Mouse (Mus musculus) right cerebral cortex, postnatal 4 days (tissue): ENCODE measurements around the gene Tbc1d8.

Experiments used
- DNase-seq: peaks from one replicate; pipeline ENCODE4 v3.0.0-alpha.2; 2022

Tbc1d8 gene

DNA sequence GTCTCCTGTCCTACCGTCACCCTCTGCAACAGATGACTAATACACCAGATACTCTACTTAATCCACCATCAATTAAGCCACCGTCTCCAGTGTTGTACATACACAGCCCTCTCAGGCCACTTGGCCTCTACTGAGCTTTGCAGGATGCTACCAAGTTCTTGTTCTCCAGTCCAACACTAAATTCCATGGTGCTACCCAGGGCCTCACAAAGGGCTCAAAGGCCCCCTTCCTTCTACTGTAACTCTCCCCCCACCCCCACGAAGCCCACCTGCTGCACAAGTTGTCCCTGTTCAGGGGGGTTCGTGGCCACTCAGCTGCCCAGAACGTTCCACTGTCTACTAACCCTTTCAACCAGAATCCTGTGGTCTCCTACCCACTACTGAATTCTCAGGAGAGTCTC, 1.5 kb downstream of the Tbc1d8 start:
- no peak for DNase-seq

DNA sequence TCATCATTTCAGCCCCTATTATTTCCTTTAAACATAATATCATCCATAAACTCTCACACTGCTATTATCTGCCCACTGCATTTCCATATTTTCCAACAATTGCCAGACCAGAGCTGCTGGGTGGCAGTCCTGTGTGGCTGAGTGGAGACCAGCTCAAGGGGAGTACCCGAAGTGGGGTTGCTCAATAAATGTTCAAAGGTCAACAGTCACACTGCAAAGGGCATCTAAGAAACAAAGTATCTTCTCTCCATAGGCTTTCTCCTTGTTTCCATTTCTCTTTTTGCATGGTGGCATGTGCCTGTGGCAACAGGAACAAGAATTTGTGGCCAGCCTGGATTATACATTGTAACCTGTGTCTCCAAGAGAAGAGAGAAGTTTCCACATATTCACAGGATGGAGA, 2.2 kb downstream of the Tbc1d8 start:
- DNase-seq = no peak

DNA sequence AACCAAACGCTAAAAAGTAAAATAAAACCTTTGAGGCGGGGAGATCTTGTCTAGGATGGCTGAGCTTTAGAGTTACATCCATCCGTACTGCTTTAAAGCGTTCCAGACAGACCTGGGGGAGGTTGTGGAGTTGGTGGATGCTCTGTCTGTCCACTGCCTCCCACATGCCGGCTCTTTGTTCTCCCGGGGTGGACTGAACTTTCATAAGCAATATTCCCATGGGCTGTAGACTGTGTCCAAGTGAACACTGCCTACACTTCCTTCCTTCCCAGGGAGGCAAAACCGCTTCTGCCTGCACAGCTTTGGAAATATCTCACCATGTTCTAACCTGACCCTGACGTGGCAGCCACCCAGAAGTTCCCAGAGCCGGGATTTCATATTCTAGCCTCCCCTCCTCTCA, 4.0 kb downstream of the Tbc1d8 start:
- DNase-seq = no peak

DNA sequence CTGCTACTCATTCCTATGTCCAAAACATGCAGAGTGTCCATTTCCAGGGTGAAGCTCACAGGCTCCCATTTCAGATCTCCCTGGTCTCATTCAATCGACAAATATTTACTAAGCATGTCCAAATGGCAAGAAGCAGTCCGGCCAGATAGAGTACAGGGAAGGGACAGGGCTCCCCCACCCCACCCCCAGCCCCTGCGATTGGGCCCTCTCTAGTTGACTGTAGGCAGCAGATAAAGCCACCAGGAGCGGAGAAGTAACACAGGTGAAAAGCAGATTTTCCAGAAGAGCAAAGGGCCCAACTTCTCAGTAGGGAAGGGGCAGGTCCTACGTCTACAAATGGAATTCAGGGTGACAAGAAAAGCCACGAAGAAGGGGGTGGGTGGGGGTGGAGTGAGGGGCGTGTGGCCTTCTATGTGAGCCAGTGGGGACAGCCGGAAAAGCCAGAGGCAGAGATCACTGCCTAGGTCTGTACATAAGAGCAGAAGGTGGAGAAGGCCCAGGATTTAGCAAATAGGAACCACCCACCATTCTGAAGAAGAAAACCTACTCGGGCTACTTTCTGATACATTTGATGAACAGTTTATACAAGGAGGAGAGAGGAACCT, 7.2 kb downstream of the Tbc1d8 start:
- DNase-seq = no peak

DNA sequence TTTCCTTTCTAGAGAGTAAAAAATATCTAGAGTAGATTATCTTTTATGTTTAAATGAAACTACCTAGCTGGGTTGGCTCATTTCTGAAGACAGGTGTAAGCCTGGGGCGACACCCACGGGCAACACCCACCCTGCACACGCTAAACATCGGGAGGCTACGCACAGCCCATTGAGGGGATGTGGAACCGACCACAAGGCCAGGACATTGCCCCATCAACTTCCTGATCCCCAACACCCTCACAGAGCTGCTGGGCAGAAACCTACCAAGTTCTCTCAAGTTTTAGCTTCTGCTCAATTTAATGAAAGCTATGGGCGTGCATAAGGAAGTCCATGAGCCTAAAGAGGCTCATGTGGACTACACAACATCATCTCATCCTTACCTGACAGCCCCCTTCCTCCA, 9.6 kb downstream of the Tbc1d8 start:
- DNase-seq = no peak

DNA sequence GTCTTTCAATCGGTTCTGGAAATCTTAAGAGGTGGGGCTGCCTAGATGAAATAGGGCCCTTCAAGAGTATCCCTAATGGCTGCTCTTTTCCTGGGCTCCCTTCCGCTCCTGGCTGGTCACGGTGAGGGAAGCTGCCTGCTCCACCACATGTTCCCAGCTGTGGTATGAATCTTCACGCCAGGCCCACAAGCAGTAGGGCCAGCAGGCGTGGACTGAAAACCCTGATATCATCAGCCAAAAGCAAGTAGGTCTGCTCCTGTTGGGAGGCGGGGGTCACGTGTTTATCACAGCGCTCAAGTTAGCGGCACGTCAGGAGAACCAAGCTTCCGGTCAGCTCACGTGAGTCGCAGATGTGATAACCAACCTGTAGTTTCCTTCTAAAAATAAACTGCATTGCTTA, 12.0 kb downstream of the Tbc1d8 start:
- no peak for DNase-seq

DNA sequence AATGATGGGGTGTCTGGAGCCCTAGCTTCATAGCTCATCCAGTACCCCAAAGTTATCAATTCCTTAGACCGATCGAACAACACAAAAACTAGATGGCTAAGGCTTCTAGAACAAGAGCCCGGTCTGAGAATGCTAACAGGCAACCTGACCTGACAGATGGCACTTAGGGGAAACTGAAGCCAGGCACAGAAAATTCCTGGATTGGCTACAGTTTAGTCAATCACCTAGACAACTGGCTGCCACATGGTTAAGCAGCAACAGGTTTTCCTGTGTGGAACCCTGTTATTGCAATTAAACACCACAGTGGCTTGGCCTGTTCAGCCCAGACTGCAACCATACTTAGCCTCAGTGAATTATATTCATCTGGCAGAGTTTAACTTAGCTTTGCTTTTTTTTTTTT, 13.8 kb downstream of the Tbc1d8 start:
- no peak for DNase-seq

DNA sequence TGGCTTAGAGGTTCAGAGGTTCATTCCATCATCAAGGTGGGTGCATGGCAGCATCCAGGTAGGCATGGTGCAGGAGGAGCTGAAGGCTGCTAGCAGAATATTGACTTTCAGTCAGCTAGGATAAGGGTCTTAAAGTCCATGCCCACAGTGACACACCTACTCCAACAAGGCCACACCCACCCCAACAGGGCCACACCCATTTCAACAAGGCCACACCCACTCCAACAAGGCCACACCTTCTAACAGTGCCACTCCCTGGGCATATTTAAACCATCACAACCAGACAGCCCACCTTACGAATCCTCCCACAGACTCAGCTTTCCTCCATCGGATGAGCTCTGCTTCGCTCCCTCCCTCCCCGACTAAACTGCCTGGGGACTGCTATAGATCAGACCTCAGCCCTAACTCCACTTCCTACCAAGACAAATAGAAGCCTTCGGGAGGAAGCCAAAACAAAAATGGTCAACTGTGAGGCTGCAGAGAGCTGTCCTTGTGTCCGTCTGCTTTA, 15.6 kb downstream of the Tbc1d8 start:
- DNase-seq = no peak

DNA sequence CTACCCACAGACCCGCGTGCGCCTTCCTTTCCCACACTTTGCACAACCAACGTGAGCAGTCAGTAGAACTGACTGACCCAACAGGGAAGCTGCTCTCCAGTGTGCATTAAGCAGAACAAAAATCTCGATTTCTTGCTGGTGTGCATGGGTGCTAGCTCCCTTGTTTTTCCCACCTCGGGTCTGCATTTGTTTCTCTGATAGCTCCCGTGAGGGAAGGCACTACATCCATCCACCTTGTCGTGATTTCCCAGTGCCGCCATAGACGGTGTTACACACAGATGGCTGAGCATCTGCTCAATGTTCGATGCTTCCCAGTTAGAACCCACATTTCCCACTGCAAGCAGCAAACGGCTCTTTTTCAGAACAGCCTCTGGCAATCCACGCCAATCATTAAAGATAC, 16.5 kb downstream of the Tbc1d8 start:
- DNase-seq = no peak

DNA sequence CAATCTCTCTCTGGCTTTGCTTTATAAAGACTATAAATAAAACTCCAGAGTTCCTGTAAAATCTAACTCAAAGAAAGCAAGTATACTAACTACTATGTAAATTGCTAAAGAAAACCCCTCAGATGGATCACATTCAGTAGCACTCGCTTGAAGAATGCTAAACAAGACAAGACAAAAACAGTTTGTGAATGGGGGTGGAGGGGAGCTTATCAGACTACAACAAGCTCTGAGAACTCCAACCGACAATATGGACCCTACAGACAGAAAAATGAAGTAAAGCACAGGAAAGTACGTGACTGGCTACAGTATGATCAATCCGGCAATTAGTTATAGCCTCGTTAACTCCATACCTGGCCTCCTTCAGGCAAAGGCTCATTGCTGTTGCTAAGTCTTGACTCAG, 18.1 kb downstream of the Tbc1d8 start:
- DNase-seq = no peak

DNA sequence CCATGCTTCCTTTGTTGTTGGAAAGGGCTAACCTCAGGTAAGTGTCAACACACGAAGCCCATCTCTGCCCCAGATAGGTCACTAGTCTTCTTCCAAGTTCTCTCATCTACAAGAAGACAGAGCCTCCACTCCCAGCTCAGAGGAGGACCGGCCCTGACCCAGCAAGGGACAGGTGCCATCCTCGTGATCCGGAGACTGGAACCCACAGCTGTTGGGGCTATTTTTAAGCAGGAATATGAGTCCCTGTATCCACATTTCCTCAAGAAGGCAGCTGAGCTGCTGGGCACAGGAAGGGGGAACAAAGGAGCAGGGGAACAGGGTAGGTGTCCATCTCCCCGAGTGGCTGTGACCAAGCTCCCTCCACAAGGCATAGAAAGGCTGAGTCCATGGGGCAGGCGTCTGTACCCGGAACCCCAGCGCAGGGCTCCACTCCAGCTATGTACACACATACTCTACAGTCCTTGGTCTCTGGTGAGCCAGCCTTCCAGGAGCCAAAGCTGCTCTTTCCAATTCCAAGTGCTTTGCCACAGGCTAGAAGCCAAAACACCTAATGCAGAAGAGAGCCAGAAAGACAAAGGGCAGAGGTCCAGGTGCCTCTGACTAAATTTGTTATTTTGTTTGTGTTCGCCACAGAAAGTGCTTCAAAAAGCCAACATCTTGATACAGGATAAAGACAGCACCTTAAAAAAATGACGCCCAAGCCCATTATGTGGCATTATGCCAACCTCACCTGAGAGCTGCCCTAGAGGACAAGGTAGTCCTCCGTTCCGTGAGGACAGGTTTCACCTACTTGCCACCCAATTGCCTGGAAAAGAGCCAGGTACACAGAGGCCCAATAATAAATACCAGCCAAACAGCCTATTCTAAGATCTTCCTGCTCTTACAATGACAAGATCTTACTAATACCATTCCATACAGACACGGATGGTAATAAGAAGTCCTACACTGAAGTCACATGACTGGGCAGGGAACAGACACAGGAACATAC, 20.4 kb downstream of the Tbc1d8 start:
- DNase-seq = no peak

DNA sequence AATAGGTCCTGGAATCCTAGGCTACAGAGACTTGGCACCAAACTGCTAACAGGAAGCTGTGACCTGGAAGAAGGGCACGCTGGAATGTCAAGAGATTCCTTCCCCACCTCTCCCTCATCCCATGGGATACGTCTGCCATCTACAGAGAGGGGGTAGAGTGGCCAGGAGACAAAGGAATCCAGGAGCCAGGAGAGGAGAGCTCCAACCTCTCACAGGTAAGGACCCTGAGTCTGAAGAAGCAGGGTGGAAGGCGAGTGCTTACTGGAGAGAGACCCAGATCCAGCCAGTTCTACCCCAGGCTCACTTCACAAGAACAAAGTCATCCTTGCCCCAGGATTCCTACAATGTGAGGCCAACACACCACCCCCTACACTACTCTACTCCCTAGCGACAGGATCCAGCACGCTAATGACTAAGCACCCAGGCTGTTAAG, 22.1 kb downstream of the Tbc1d8 start:
- no peak for DNase-seq

DNA sequence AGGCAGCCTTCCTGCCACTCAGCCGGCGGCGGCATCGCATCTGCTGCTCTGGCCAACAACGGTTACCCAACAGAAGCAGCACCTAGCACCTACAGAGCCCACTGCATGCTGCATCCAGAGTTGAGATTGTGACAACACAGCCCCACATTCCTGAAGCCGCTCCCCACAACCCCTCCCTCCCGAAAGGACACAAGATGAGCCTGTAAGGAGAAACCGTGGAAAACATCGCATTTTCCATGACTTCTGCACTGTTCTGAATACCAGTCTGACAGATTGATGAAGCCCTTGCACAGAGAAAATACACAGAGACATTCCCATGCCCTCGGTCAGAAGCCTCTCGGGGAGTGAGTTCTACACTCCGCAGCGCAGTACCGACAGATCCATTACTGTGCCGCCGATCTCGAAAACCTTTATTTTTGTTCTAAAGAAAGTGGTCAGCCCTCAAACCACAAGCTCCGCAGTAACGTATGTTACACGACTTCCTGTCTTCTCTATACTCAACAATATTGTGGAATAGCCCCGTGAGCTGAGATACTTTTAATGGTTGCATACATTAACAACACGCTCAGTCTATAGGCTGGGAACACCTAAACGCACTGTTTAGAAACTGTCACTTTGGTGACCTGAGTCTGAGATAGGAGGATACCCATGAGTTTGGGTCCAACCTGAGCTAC, 23.1 kb downstream of the Tbc1d8 start:
- no peak for DNase-seq

DNA sequence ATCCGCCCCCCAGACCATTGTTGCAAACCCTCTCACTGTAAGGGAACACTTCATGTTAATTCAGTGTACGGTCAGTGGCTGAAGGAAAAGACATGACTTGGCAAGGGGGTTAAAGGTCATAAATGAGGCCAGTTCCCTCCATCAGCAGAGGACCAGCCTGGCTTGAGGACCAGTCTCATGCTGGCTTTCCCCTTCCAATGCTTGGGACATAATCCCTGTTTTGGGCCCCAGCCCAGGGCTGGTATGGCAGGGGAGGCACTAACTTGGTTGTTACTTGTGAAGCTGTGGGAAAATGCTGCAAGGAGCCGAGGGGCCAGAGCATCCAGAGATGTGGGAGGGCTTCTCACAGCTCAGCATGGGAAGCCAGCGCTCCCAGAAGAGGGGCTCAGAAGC, 23.8 kb downstream of the Tbc1d8 start:
- no peak for DNase-seq

DNA sequence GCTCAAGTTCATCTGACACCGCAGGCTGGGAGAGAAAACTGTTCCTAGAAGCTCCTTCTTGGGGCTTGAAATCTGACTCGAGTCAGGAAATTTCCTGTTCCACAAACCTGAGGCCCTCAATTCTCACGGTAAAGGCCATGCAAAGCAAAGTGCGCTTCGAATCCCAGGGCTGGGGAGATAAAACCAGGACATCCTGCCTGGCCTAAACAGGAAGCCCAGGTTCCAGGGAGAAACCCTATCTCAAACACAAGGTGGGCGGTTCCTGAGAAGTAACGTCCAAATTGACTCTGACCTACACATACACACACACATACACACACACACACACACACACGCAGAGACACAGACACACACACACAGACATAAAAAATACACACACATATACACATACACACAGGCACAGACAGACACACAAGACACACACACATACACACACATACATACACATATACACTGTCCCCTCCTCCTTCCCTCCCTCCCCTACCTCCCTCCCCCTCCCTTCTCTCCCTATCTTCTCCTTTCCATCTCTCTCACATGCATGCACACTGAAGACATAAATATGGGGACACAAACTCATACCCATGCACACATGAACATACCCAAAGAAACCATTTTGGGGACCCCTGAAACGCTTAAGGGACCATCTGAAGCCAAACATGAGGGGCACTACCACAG, 24.3 kb downstream of the Tbc1d8 start:
- no peak for DNase-seq

DNA sequence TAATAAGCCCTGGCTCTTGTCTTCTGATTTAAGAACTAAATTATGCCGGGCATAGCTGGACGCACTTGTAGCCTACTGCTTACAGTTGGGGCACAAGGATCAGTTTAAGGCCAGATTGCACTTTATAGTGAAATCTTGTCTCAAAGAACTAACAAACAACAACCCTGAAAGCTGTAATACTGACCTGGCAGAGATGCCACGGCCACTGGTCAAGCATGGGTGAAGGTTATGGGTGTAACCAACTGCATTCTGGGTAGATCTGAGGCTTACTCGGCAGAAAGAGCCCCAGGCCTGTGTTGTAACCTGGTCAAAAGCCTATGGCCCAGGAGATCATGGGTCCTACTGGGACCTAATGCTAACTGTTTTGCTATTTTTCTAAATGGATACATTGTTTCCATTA, 26.4 kb downstream of the Tbc1d8 start:
- no peak for DNase-seq

DNA sequence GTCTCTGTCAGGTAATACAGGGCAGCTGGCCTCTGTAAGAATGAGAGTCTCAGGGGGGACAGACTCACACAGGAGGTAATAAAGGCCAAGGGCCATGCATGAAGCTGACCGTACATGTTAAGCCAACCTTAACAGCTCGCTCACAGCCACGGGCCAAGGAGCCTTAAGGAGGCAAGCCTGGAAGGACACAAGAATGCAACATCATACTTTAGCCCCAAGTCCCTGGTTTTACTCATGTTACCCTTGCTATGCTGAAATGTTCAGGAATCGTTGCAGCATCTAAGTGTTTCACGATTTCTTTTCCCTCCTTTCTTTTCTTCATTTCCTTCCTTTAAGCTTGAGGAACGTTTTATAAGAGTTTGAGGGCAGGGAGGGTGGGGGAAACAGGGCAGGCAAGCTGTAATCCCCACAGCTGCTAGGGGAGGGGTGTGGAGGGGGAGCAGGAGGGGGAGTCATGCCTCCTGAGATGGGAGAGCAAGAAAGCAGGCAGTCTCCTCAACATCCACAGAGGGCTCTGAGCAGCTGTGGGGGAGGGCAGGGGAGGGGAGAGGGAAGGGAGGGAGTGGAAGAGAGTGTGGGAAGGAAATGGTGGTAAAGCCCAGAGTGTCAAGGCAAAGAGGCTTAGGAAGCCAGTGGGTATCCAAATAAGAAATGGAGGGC, 28.4 kb downstream of the Tbc1d8 start:
- DNase-seq = no peak

DNA sequence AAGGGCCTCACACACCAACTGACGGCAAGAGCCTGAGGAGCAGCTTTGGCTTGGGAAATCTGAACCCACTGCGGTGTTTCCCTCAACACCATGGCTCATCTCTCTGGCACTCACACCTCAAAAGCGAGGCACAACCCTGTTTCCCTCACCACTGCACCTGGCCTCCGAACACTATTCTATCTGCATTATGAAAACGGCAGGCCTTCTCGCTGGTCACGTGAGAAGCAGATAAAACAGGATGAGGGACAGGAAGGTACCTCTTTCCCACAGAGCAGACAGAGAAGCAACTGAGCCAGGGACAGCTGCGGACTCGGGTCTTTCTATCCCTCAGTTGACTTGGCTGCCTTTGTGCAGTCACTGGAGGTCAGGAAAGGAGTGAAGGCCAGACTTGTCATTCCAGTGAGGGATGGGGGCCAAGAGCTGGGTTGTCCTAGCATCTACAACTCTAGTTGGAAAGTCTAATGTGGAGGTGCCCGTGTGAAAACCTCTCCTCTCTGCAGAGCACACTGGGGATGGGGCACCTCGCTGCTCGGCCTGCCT, 29.2 kb downstream of the Tbc1d8 start:
- no peak for DNase-seq

DNA sequence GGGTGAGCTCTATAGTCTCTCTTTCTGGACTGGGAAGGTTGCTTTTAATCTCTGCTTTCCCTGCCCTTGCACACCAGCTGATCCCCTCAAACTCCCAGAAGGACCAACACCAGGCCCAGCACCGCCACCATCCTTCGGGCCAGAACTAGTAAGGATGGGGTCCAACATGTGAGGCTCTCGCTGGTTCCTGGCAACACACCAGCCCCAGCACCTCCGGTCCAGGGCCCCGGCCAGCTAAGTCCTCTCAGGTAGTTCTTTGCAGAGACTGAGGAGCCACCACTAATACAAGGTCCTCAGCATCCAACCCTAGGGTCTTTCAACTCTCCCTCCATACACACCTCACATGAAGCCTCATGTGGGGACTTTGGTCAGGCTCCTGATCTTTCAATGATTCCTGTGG, 29.7 kb downstream of the Tbc1d8 start:
- DNase-seq = no peak

DNA sequence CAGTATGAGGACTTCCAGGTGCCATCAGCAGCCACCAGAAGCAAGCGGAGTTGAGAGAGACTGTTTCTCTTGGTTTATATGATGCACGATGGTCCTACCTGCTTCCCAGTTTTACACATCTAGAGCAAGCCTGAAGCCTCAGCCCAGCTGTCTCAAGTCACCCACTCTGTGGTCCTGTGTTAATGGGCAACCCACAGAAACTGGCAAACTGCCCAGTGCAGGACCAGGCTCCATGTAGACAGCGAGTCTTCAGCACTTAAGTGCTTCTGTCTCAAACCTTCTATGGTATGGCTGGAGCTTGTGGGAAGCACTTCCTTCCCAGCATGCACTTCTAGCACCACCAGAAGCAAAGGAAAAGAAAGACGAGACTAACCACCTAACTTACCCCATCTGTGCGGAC, 30.3 kb downstream of the Tbc1d8 start:
- DNase-seq = no peak

DNA sequence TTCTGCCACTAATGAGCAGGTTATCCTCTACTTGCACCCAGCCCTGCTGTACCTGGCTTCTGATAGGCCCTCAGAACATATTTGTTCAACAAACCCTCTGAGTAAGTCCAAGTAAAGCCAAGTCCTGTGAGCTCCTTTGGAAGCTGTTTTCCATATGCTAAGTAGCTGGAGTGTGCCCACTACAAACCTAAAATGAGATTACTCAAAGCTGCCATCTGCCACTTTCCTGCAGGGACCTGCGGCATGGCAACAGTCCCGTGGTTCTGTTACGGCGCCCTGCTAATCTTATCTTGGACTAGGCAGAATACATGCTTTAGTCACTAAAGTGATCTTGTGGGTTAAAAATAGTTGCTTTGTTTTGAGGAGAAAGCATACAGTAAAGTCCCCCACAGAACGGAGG, 32.4 kb downstream of the Tbc1d8 start:
- DNase-seq = peak; percentile 58
